Mouse (Mus musculus) kidney, postnatal 14 days (tissue): ENCODE data around the gene Cast.

Experiments used
- DNase-seq: peaks from one replicate; pipeline ENCODE4 v3.0.0; 2022; ENCODE audit warnings: mixed read lengths

Cast gene

DNA sequence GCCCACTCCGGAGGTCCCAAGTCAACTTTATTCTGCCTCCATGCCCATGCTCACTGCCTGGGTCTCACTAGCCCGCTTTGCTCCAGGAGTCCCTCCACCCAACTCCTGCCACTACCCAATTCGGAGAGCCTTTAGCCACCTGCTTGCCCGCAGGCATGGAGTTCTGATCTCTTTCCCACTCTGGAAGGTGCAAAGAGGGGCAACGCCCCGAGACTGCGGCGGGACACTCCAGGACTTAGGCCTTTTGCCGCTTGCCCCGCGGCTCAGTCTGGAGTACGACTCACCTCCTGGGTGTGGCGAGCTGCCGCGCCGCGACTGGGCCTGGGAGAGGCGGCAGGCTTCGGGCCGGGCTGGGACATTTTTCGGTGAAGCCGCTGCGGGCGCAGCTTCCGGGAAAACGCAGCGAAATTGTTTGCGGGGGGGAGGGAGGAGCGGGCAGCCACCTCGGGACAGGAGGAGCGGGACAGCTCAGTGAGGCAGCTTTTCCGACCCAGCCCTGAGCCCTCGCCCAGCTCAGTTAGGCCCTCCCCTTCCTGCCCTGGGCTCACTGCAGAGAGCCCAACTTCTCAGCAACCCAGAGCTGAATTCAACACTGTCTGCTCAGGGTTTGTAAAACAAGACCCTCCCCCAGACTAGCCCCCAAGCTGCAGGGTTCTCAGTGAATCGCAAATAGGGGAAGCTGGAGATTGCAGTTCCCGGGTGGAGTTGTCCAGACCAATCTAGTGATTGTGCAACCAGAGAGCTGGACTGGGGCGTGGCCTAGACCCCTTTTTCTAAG lies at the start of gene Cast:
Gene Cast (minus strand): TSS at position 659 of the 778 bp plus-strand sequence.
- peak; percentile 69 for DNase-seq

DNA sequence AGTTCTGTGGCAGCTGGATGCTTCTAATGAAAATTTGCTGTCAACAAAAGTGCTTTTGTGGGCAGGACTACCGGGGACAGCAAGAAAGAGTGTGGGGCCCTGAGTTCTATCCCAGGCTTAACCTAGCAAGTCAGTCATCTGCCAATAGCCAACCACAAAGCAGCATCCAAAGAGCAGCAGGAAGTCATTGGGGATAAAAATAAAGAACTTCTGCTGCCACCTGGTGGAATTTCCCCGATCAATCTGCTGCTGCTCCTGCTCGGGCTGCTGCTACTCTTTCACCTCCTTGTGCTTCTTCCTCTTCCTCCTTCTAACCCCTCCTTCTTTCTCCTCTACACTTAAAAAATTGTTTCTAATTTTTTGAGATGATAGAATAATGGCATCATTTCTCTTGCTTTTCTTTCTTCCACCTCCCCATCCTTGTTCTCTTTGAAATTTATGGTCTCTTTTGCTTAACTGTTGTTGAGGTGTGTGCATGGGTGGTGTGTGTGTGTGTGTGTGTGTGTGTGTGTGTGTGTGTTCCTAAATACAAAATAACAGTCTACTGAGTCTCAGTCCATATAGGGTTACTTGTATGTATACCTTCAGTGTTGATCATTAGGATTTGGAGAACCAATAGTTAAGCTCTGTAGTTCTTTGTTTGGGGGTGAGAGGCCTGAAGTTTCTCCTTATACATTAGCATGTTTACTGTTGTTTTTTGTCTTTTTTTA lies 45.9 kb upstream of the Cast start:
- peak; percentile 82 for DNase-seq

DNA sequence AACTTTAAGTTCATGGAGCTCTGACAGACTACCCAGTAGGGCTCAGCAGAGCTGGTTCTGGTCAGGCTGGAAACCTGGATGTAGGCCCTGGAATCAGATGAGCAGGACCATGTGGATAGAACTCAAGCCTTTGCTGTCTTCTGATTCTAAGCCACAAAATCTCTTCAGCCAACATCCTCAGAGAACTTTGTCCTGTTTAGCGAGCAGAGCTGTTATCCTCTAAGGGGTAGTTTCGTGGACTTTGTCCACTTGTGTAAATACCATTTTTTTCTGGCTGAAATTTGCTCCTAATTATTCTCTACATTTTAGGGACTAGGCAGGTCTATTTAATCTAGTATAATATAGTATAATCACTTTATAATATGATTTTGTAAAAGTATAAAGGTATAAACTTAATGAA lies 42.2 kb upstream of the Cast start:
- no peak for DNase-seq

DNA sequence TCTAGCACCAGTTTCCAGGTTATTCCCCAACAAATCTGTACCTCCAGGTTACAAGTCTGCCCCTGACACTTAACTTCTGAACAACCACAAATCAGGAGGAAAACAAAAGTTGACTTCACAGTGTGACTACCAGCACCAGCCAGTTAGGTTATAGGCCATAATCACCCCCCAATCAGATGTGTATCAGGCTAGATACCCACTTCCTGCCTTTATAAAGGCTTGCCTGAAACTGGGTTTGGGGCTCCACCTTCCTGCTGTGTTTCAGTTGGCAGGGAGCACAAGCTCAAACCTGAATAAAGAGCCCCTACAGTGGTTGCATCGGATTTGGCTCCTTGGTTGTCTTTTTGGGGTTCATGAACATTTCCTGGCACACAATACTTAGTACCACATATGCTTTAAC lies 37.3 kb upstream of the Cast start:
- DNase-seq: no peak

DNA sequence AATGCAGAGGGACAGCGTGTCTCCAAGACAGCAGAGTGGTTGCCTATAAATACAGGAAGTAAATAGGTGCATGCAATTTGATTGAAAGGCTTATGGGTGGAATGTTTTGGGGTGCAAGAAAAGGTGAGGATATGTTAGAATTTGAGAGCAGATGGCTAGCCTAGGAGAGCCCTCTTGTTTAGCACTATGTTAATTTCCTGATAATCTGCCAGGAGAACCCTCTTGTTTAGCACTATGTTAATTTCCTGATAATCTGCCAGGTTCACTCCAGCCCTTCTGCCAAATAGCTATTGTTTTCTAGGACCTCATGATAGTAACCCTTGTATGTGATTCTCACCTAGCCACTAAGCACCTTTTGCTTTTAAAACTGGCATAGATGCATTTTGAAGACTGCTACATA lies 25.9 kb upstream of the Cast start:
- DNase-seq: no peak

DNA sequence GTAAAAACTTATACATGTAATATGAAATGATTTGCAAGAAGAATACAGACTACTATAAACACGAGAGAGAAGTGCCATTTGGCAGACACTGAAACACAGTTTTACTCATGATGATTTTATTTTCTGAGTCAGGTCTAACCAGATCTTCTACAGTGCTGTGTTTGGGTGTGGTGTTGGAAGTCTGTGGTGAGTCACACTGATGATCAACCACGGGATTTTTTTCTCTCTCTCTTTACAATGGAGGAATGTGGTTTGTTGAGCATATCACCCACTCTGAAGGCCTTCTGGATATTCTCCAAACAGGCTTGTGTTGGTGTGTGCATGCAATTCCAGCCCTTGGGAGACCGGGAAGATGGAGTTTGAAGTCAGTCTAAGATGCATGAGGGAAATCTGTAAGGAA lies 13.5 kb upstream of the Cast start:
- DNase-seq: no peak

DNA sequence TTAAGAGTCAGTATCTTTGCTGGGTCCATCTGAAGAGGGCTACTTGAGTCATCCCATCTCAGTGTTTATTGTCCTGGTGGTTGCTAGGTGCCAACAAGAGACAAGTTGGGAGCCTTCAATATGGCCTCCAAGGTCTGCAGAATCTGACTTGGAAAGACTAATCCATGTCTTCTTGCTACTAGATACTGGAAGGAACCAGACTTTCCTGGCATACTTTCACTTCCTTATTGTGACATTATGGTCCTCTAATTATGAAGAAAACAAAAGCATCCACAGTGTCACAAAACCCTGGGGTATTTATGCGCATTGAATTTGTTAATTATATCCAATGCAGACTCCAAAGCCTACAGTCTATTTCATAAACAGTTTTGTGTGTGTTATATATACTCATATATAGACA lies 7.1 kb upstream of the Cast start:
- no peak for DNase-seq

DNA sequence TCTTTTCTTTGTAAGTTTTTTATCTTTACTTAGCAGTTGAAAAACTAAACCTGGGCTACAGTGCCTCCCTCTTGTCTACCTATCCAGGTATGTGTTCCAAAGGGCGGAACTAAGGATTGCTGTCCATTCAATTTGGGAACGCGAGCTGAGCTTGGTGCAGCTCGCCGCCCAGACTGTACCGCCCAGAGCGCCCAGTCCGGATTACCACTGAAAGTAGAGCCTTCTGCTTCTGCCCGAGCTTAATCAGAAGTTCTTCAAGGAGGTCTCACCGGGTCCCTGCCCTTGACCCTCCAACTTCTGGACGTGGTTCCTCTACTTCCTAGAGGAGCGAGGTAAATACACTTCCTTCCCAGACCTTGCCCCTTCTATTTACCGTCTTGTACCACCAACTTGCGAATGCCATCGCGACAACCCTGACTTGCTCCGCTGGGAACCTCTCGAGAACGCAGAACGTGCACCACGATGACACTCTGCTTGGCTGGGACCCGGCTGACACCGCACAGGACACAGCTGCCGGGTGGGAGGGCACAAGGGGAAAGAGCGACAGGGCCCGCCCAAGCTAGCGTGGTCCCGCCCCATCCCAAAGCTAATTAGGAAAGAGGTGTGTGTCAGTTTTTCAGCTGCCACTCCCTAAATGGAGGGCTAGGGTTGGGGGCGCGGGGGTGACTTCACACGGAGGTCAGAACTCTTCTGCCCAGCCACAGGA lies 1.0 kb downstream of the Cast start:
- peak; percentile 80 for DNase-seq

DNA sequence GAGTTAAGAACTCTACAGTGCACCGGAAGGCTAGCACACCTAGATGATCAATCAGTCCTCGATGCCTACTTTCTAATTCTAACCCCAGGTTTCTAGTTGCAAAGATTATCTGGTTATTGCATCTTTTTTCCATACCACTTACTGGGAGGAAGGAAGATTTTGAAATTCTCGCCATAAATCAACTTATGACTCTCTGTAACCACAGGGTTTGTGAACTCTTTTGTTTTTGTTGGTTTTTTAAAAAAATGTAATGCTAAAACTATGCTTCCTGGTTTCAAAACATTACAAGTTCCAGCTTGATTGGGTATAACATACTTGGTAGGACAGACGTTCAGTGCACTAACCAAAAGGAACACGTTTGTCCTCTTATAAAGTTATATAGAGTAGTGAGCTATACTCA lies 1.7 kb downstream of the Cast start:
- no peak for DNase-seq

DNA sequence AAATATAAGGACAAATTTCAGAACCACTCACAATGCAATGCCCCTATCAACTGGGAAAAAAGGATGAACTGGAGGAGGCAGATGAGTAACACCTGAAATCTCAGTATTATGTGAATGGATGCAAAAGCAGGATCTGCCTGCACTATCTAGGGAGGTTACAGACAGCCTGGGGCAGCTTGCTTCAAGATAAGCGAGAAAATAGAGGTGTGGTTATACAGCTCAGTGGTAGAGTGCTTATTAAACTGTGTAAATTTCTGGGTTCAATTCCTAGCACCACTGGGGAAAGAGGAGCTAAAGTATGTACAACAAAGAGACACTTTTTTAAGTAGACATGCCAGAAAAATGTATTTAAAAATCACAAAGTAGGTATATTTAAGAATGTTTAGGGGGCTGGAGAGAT lies 14.2 kb downstream of the Cast start:
- no peak for DNase-seq

DNA sequence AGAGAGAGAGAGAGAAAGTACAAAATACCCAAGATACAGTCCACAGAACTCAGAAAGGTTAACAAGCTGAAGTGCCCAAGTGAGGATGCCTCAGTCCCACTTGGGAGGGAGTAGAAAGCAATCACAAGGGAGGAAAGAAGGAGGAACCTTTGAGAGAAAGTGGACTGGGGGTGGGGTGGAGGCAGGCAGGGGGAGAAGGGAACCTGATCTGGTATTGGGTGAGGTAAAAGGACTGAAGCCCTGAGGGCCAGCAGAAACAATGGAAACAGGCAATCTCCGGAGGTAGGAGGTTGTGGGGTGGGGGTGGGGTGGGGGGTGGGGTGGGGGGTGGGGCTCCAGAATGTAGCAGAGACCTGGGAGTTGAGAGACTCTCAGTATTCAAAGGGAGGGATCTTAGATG lies 20.9 kb downstream of the Cast start:
- DNase-seq: no peak

DNA sequence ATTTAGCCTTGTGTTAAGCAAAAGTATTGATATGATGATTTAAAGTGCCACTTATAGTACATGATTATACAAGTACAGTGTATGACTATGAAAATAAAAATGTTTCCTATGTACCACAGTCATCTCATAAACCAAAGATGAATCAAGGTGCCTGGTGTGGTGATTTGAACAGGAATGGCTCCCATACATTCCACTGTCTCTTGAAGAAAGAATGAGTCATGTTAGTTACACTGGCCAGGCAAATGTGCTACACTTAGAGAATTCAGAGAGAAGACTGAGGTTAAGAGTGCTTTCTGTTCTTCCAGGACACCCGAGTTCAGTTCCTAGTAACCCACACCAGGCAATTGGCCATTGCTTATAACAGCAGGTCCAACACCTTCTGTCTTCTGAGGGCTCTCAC lies 36.5 kb downstream of the Cast start:
- no peak for DNase-seq

DNA sequence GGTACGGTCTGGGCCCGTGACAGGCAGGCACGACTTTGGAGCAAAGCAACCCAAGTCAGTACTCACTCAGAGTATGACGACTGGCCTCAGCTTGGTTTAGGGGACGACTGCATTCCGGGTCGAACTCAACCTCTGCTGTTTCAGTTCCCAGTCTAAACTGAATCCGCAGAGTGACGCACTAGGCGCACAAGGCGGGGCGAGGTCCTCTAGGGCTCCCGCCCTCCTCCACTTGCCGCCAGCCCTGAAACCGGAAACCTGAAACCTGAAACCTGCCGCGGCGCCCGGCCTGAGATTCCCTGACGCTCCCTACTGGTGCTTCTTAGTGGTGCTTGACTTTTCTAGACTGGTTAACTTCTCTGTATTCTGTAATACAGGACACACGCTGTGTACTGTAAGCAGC lies 38.1 kb downstream of the Cast start:
- DNase-seq: peak; percentile 94

DNA sequence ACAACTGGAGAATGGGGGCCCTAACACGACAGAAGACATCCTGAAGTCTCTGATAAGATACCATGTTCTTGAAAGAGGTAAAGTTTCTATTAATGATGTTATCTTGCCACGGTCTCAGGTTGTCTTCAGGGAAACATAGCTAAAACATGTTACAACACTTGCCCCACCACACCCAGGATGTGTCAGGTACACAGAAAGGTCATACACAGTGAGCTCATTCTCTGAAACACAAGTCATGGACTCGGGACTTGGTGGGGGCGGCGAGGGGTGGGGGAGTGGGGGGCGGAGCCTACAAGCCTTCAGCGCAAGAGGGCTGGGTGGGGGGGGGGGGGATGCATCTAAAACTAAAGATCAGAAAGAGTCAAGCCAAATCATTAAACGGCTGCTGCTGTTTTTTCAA lies 38.7 kb downstream of the Cast start:
- peak; percentile 1 for DNase-seq

DNA sequence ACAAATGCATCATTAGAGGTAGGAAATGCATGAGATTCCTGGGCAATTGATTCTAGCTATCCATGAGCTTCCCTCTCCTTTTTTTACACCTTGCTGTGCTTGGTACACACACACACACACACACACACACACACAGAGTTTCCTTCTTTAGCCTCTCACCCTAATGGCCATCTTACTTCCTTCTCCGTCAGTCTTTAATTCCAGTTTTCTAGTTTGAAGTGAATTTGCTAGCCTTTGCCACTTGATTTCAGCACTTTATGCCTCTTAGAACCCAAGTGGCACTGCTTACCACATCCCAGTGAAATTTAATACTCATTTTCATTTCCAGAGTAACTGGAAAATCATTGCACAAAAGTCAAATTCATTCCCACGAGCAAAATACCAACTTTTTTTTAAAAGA lies 41.4 kb downstream of the Cast start:
- no peak for DNase-seq

DNA sequence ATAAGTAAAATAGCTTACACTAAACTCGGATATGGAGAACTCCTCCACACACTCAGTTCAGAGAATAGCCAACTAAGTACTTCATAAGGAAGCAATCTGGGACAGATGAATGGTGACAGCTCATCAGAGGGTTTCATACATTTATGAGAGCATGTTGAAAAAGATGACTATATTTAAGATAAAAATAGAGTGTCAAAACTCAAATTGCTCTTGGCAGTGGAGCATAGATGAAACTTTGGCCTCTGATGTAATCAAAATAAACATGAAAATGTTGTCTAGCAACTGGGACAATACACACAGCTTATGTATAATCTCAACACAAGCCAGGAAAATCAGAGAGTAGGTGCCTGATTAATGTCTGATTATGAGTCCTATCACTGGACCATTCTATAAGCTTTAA lies 45.9 kb downstream of the Cast start:
- DNase-seq: no peak

DNA sequence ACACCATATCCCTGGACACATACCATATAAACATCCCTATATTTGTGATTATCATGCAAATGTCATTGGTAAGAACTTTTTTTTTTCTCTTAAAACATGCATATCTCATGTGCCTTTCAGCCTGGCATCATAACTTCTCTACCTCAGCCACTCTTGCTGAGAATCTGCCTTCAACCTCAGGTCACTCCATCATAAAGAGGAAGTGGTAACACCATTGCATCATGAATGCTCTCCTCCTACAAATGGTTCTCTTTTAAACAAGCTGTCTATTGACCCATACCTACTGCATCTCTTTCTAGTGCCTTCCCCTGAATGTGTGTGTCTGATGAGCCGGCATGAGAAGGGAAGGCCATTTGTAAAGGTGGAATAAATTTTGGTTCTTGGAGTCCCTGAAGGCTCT lies 49.5 kb downstream of the Cast start:
- no peak for DNase-seq

DNA sequence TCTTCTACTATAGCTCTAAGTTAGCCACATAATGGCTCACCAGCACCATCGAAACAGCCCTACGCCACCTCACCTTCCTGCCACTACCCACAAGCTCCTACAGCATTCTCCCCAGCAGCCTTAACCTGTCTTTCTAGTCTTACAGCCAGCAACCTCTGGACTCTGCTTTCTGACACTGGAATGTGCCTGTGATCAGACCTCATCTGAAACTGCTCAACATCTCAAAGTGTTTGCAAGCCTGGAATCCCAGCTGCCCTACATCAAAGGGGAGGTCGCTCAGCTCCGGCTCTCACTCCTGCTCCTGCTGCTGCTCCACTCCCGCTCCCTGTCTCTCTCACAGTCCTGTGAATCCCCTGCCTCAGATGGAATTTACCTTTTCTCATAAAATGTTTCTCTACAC lies 65.4 kb downstream of the Cast start:
- DNase-seq: peak; percentile 18

DNA sequence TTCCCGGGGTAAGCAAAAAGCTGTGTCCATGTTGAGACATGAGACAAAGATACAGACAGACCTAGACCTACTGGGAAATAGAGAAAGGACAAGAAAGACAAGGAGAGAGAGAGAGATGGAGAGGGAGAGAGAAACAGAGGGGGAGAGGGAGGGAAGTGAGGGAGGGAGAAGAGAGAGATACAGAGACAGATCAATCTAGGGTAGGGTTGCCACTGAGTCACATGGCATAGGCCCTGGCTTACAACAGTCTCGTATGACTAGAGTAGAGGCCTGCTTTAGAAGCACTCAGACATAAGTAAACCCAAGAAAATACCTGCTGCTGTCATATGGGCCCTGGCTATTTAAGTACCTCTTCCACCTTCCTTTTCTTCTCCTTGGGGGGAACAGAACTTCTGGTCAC lies 72.2 kb downstream of the Cast start:
- DNase-seq: no peak

DNA sequence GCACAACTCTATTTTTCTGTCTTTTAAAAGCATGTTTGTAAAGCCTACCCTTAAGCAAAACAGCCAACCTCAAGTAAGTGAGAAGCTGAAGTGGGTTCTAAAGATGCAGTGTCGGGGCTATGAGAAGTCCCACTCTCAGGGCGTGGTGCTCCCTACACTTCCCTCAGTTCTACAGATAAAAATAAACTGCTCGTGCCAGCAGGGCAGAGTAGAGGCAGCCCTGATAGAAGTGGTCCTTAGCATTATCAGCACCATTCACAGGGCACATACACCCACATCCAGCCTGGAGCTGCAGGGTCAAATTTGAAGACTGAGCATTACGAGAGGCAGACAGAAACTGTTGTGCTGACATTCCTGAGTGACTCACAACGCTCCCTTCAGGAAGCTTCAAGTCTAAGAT lies 72.8 kb downstream of the Cast start:
- no peak for DNase-seq

DNA sequence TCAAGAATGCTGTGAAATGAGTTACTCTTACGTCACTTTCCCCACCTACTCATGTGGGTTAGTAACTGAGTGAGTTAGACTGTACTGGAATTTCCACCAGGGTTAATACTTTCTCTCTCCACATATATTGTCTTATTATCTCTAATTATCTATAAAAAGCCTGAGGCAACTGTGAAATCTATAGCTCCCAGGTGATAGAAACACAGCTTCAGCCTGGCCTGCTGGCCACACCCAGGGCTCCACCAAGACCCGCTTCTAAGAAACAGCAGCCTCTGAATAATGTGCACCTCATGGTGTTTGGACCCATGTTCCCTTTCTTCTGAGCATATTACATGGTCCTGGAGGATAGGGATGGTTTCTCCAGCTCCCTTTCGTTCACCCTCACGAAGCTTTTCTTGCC lies 74.9 kb downstream of the Cast start:
- DNase-seq: no peak

DNA sequence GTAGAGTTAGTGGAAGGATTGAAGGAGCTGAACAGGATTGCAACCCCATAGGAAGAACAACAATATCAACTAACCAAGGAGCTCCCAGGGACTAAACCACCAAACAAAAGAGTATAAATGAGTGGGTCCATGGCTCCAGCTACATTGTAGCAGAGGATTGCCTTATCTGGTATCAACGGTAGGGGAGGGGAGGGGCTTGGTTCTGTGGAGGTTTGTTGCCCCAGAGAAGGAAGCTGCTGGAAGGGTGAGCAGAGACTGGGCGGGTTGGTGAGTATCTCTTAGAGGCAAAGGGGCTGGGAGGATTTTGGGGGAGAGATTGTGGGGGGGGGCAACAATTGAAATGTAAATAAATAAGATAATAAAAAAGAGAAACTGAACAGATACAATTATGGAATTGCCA lies 89.6 kb downstream of the Cast start:
- DNase-seq: no peak

DNA sequence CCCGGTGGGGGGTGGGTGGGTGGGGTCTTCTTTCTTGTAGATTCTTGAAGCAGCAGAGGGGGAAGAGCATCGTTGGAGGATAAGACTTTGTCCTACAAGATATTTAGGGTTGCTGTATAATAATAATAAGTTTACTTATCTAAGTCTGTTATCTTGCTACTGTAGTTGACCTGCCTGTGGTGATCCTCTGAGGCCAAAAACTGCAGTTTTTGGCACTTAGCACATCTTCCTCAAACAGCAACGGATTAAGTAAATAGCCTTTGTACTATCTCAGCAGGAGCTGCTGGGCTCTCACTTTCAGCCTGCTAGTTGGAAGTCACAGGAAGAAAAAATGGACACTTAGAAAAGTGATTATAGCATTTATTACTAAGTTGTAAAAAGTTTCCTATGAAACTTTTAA lies 112.4 kb downstream of the Cast start:
- DNase-seq: no peak
